Mouse (Mus musculus) bone marrow macrophage, adult 2 months (primary cell): ENCODE measurements at regions not wholly inside any gene's neighbourhood (a gene's known extent, or its start where the extent isn't known, plus 50 kb on each side); places are given as distances from the start of the nearest gene placed in this dataset.

Source experiments
- CTCF ChIP-seq: IDR thresholded peaks from 2 replicates; pipeline ENCODE4 v1.5.1; 2012; ENCODE audit warnings: low read depth, mild to moderate bottlenecking, low read length, moderate library complexity
- POLR2A ChIP-seq: IDR thresholded peaks from 2 replicates; pipeline ENCODE4 v1.6.1; 2012; ENCODE audit warnings: mild to moderate bottlenecking, low read depth, low read length, borderline replicate concordance

GRCm38 (mm10) chr12:115604951-115605350 is 442.6 kb upstream of the Zfp386 start:
- TF ChIP-seq POLR2A = no peak
- TF ChIP-seq CTCF = peak; percentile 26; the same call in 1 of the 2 replicates
